Mouse (Mus musculus) testis, postnatal 14 days (tissue): Measurements from ENCODE around the gene Hemgn.

Experiments used
- DNase-seq: peaks from one replicate; pipeline ENCODE4 v3.0.0; 2021; ENCODE audit warnings: low spot score

The Hemgn gene

GRCm38 (mm10) chr4:46413406-46413805, at the start of gene Hemgn:
Hemgn (minus strand) TSS chr4:46413506.
- no peak for DNase-seq

DNA sequence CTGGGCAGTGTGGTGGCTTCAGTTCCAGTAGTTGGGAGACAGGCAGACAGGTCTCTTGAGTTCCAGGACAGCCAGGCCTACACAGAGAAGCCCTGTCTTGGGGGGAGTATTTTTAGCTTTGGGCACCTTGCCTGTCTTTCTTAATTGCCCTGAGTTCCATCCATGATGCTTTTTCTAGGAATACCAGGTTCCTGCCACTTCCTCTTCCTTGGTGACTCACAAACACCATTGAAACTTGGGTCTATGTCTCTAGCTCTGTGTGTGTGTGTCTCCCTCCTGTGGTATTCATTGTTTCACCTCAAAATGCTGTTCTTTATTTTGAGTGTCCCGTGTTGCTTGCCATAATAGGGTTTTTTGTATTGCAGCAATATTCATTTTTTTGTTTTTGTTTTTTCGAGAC, 45.1 kb upstream of the Hemgn start:
- DNase-seq: no peak

- no peak for DNase-seq
These were observed 43.9 kb upstream of the Hemgn start for GRCm38 (mm10) chr4:46457186-46457585.

GRCm38 (mm10) chr4:46456762-46457161, 43.5 kb upstream of the Hemgn start:
- no peak for DNase-seq

- DNase-seq: no peak
These were observed 41.0 kb upstream of the Hemgn start for GRCm38 (mm10) chr4:46454097-46454864.

DNA sequence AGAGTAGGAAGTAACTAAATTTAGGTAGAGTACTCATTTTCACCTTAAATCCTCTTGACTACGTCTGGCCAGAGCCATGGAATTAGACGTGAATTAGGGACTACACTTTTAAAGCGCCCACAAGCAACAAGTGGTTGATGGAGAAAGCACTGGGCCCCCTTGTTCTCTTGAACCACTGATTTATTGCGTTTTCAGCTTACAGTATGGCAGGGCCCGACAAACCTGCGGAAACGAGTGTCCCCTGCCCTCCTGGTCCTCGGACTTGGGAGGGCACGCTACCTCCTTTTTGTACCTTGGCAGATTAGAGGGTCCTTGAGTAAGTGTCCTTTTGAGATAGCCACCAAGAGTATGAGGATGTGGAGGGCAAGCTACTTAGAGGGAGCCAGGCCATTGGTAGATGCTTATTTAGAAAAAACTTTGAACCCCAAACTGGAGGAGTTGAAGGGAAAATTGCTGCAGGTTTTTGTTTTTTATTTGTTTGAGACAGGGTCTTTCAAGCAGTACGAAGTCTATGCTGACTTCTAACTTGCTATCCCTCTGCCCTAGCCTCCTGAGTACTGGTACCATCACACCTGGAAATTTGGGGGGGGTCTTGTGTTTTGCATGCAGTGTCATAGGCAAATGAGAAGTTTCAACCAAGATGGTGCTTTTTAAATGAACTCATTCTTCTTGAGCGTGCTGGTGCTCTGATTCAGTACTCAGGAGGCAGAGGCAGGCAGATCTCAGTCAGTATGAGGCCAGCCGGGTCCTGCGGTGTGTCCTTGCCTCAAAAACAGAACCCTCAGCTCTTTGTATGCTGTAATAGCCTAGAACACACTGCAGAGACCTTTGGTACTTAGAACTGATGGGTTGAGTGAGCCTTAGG, 39.8 kb upstream of the Hemgn start:
- DNase-seq: no peak

- peak; percentile 84 for DNase-seq
These were observed 39.2 kb upstream of the Hemgn start for GRCm38 (mm10) chr4:46452481-46452850.

DNA sequence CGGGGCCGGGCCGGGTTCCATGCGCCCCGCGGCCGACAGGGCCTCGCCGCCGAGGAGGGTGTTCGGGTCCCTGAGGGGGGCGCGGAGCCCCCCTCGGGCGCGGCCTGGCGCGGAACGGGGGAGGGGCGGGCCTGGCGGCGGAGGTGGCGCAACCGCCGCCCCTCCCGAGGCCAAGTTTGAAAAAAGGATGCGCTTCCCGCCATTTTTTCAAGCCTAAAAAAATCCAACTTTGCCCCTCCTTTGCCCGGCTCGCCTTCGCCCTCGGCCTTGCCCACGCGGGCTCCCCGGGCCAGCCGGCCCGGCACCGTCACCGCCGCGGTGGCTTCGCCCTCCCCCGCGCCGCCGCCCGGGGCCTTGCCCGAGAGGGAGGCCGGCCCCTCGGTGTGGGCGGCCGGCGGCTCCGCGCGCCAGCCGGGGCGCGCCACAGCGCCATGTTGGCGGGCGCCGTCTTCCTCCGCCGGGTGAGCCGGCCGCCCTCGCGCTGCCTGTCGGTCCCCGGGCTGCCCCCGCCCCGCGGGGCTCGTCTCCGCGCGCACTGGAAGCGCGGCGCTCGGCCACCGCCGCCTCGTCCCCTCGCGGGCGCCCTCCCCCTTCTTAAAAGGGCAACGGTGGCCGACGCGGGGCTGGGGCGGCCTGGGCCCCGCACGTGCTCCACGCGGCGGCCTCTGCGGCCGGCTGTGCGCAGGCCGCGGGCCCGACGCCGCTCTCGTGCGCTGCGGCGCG, 38.6 kb upstream of the Hemgn start:
- peak; percentile 81 for DNase-seq

- peak; percentile 79 for DNase-seq
These were observed 38.0 kb upstream of the Hemgn start for GRCm38 (mm10) chr4:46451240-46451757.

- peak; percentile 88 for DNase-seq
These were observed 37.3 kb upstream of the Hemgn start, which contains the start of gene Anp32b for GRCm38 (mm10) chr4:46450519-46451131. Anp32b (plus strand) TSS chr4:46450902.

GRCm38 (mm10) chr4:46450020-46450518, 36.8 kb upstream of the Hemgn start:
- no peak for DNase-seq

DNA sequence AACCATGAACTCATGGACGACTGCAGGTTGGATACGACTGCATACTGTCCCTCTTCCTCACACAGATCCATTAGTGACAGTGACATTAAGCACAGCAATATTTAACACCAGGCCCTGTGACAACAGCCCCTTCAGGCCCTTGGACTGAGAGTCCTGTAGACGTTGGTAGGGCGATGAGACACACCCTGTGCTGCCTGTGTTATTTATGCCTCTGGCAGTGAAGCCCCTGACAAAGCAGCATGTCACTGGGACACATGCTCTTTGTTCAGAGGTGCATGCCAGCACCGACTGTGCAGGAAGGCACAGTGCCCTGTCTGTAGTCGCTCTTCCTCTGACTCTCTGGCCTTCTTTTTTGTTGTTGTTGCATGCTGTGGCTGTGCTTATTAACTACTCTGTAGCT, 35.6 kb upstream of the Hemgn start:
- DNase-seq: no peak

DNA sequence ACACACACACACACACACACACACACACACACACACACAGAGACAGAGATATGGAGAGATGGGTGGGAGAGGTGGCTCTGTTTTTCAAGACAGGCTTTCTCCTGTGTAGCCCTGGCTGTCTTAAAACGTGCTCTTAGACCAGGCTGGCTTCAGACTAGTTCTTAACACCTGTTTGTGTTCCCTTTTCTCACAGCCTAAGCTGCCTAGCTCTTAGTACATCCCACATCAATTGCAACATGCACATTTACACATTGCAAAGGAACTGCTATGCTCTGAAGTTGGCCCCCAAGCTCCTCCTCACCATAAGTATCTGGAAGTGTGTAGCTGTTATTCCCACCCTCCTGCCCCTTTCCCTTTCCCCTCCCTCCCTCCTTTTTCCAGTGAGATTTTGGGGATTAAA, 34.2 kb upstream of the Hemgn start:
- no peak for DNase-seq

GRCm38 (mm10) chr4:46445237-46445945, 32.1 kb upstream of the Hemgn start:
- DNase-seq: no peak

GRCm38 (mm10) chr4:46442501-46442900, 29.2 kb upstream of the Hemgn start:
- DNase-seq: no peak

DNA sequence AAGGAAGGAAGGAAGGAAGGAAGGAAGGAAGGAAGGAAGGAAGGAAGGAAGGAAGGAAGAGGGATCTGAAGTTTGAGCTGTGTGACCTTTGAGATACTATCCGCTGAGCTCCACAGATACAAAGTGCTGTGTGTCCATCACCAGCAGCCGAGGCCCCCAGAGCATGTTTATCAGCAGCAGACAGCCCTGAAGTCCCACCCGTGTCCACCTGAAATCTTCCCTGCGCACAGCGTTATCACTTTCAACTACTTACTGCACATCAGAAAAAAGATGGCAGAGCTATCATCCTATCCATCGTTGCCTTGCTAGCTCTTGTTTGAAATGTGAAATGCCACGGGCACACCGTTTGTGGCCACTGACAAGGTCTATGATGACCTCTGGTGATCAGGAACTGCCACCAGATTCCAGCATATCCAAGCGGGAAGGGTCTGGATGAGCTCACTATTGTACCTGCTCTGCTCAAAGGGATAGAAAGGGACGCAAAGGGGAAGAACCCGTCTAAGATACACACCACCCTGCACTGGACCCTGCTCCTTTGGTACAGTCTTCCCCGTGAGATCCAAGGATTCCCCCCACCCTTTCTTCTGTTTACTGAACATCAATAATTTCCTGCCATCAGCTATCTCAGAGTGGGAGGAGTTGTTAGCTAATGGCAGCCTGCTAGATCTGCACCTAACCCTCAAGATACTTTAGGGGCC, 19.2 kb upstream of the Hemgn start:
- DNase-seq: no peak

DNA sequence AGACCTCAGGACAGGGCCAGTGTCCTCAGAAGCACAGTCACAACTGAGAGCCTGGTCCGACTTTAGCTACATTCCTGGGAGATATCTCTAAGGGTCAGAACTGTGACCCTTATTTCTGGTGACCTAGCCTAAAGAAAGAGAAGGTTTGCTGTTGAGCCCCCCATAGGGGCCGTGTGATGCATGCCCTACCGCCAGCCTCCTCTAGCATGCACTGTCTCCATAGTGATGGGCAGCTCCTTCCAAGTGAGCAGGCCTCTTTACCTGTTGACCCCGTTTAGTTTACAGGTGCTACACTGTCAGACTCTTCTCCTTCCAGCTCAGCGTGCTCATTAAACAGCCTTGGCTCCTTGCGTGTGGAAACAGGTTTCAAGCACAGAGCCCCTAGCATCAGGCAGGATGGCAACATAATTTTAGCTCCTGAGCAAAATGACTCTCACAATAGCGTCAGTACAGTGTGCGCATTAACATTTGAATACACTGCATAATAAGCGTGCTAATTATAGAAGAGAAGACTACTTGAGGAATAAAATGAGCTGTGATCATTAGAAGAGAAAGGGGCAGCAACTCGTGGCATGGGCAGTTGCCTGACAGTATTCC, 15.7 kb upstream of the Hemgn start:
- no peak for DNase-seq

DNA sequence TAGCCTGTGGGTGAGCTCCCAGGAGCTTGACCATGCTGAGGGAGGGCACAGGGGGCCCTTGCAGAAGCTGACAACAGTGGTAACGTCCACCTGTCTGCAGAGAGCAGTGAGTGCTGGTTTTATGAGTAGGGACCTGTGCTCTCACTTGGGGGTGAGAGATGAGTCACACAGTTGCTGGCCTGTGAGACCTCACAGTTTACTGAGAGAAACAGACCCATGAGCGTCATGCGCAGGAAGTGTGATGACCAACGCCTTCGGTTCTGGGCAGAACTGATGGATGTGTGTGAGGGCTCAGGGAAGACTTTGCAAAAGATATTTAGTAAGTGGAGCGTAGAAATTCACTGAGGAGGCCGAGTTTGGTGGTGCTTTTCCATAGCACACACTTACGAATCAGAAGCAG, 9.3 kb upstream of the Hemgn start:
- no peak for DNase-seq

DNA sequence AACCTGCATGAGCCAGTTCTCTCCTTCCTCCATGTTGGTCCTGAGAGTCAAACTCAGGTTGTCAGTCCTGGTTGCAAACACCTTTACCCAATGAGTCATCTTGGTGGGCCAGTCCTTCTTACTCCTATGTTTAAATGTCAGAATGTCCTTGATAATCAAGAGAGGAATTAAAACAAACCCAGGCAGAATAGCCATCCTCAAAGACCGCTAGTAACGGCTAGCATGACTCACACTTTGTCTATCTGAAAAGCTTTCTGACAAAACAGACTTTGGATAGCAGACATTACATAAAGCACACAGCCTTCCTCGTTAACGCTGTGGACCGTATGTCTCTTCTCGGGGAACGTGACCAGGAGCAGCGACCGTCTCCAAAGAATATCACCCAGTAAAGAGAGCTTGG, 5.5 kb upstream of the Hemgn start:
- DNase-seq: no peak

DNA sequence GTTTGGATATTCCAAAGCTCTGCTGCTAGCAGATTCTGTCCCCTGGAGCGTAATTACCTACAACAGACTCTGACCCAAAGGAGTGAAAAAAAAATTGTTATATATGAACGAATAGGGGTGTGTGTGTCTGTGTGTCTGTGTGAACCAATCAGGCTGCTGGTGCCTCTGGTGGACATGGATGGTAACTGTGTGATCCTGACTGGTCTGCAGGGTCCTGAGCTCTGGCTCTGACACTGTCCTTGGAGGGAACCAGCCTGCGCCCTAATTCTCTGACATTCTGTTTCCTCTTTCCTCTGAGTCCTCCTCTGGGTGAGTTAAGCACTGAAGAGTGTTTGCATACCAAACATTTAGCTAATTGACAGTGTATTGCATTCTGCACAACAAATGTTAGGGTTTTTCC, 4.2 kb upstream of the Hemgn start:
- DNase-seq: no peak
